Mouse (Mus musculus) adipocyte (in vitro differentiated cells): ENCODE measurements around the gene Dcun1d3.

Experiments
- DNase-seq: peaks from one replicate; pipeline ENCODE4 v3.0.0-alpha.2; 2016; ENCODE audit warnings: low spot score

Dcun1d3 gene

DNA sequence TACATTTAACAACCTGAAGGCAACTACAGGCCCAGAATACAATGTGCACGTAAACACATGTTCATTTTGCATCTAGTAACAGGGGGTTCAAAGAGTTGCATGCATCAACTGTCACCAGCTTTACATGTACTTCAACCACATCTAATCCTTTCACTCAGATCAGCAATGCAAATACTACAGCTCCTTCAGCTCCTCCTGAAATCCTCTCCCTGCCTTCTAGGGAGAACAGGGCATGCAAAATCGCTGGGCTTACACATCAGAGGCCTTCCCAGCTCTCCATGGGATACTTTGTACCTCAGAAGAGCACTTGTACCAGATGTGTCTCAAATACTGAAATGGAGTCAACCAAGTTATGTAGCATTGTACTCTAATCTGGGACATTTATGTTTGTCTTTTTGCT is 23.0 kb downstream of the Dcun1d3 start:
- no peak for DNase-seq

DNA sequence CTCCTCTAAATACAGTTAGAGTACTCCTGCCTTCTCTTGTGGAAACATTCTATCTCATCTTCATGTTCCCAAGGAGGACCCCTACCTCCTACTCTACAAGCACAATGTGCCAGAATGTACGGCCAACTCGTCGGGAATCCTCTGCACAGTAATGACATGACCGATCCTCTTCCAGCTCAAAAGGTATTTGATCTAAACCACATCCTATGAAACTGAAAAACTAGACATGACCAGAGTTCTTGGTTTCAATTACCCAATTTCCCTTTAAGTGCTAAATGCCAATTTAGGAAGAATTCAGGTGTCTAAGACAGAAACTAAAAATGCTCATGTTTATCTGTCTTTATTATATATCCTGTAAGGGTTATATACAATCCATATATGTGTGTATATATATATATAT is 23.9 kb downstream of the Dcun1d3 start:
- DNase-seq = no peak

GRCm38 (mm10) chr7:119866136-119866535 is 30.0 kb downstream of the Dcun1d3 start:
- DNase-seq = no peak

DNA sequence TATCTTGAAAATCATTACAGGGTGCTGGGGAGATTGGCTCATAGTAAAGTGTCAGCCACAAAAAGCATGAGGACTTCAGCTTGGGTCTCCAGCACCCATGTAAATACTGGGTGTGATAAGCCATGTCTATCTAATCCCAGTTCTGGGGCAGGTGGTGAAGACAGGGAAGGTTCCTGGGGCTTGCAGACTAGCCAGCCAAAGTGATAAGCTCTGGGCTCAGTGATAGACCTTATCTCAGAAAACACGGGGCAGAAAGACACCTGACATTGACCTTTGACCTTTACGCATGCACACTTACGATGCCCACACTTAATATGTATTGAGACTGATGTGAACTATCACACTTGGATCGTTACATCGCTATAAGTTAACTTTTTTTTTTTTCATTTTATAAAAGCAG is 31.6 kb downstream of the Dcun1d3 start:
- no peak for DNase-seq

DNA sequence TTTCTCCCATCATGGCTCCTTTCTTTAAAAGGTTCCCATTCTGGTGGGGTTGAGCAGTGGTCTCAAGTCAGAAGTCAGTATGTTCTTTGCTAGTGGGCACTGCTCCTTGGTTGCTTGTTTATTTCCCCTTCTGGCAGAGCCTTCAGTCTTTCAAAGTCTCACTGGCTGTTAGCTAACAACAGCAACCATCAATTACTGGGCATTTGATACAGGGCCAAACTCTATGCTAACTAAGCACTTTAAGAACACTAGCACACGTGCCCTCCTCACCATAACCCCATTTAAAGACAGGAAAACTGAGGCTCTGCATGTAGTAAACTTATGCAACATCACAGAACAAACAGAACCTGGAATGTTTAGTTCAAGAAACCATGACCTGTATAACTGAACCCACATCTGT is 33.9 kb downstream of the Dcun1d3 start:
- DNase-seq = peak; percentile 30

DNA sequence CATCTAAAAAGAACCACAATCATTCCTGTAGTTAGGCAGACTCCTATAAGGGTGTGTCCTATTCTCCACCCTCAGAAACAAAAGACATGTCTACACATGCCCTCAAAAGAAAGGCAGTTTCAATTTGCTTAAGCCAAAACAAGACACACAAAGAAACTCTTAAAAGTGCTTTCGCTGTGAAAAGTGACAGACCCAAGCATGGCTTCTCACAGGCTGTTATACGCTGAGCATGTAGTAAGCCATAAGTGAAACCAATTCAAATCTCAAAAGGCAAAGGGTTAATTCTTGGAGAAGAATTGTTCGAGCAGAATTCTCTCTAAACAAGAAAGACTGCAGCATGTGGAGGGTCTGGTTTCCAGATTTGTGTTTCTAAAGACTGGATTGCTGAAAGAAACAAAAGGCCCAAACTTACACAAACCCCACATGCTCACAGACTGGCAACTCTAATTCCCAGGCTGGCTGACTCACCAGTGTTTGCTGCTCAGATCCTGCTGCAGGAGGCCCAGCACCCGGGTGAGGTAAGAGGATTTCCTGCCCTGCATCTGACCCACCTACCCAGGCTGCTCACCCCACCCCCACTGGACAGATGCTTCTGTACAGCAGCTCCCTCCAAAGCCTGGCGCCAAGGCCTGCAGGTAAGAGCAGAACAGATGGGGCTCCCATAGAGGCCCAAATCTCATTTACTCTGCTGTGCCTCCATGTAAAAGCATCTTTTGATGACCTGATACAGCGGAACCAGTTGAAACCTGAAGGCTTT is 34.6 kb downstream of the Dcun1d3 start:
- DNase-seq = peak; percentile 66

- DNase-seq = peak; percentile 25
Measured at GRCm38 (mm10) chr7:119860971-119861334, 35.1 kb downstream of the Dcun1d3 start.

- DNase-seq = no peak
Measured at GRCm38 (mm10) chr7:119860554-119860953, 35.5 kb downstream of the Dcun1d3 start.

GRCm38 (mm10) chr7:119860116-119860515 is 36.0 kb downstream of the Dcun1d3 start:
- no peak for DNase-seq

- peak; percentile 22 for DNase-seq
Measured at GRCm38 (mm10) chr7:119859476-119859875, 36.6 kb downstream of the Dcun1d3 start.

- DNase-seq = peak; percentile 28
Measured at GRCm38 (mm10) chr7:119855031-119855430, 41.1 kb downstream of the Dcun1d3 start.

GRCm38 (mm10) chr7:119854362-119854761 is 41.7 kb downstream of the Dcun1d3 start:
- no peak for DNase-seq

DNA sequence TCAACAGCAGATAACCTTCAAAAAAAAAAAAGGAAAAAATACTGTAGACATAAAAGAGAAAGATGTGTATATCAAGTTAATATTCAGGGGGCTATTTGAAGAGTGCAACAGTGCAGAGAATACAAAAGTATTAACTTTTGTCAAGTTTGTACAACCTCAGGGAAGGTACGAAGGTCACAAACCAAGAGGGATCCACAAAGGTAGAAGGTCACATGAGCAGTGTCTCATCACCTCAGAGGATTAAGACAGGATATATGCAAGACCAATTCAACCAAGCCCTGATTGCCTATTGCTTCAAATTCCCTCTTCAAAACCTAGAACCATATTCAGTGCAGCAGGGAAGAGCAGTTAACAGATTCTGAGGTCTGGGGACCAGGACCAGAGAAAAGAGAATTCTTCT is 42.9 kb downstream of the Dcun1d3 start:
- DNase-seq = no peak

DNA sequence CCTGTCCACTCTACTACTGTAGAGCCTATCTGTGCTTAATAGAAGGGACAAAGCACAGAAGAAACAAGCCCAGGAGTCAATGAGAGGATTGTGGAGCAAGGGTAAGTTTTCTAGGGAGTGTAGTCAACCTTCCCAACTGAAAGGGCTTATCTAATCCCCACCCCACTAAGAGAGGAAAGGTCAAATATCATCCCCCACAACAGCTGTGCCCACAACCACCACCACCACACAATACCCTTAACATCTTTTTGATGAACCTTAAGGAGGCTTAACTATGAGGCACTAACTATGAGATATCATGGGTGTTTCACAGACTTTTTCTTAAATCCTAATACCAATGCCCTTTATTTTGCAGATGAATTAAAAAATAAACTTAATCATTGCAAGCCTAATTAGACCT is 43.6 kb downstream of the Dcun1d3 start:
- DNase-seq = no peak

DNA sequence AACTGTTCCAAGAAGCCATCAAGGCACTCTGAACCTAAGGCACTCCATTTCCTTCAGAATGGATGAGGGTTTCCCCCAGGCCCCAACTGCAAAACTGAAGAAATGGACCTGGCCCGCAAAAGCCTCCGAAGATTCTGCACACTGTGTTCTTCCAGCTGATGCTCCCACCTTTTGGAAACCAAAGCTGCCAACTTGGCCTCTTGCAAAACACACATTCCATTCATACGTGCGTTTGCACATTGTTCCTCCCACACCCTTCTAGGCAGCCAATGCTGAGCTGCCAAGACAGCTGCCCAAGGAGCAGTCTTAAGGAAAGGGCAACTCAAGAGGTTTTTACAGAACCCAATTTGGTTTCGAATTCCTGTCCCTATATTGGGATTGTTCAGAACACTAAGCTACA is 45.4 kb downstream of the Dcun1d3 start:
- DNase-seq = peak; percentile 66

DNA sequence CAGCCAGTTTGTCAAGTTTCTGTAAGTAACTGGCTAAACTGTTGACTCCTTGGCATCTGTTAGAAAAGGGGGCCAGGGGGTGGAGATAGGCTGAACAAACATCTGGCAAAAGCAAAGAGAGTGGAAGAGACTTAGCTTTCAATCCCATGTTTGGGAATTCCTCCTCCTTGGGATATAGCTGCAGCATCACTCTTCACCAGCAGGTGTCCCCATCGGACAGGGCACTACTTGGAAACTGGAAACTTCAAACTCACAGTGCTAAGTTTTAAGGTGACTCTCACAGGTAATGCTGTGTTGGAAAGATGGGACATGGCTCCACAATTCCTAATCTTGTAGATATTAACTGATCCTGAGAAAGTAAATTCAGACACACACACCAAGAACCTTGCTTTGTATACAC is 47.0 kb downstream of the Dcun1d3 start:
- peak; percentile 72 for DNase-seq

GRCm38 (mm10) chr7:119847396-119847795 is 48.7 kb downstream of the Dcun1d3 start:
- peak; percentile 24 for DNase-seq

- DNase-seq = no peak
Measured at GRCm38 (mm10) chr7:119845541-119845940, 50.6 kb downstream of the Dcun1d3 start.

DNA sequence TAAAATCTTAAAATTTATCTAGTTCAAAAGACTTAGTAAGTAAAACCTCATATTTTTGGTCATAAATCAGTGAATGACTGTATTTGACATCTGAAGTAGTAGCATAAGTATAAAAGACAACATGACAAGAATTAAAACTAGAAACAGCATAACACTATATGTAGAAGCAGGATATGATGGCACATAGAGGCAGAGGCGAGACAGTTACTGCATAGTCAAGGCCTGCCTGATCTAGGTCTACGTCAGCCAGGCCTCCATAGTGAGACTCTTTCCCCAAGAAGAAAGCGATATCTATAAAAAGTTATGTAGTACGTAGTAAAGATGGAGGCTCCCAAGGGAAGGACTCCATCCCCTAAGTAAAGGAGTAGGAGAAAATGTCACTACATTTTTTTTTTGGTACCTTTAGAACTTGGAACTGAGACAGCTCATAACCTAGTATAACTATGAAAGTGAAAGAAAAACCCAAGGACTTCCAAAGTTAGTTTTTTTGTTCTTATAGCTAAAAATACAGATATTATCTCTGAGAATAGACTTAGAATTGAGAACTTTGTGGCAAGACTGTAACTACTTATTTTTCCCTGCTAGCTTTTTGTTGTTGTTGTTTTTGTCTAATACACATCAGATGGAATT is 54.2 kb downstream of the Dcun1d3 start:
- no peak for DNase-seq

DNA sequence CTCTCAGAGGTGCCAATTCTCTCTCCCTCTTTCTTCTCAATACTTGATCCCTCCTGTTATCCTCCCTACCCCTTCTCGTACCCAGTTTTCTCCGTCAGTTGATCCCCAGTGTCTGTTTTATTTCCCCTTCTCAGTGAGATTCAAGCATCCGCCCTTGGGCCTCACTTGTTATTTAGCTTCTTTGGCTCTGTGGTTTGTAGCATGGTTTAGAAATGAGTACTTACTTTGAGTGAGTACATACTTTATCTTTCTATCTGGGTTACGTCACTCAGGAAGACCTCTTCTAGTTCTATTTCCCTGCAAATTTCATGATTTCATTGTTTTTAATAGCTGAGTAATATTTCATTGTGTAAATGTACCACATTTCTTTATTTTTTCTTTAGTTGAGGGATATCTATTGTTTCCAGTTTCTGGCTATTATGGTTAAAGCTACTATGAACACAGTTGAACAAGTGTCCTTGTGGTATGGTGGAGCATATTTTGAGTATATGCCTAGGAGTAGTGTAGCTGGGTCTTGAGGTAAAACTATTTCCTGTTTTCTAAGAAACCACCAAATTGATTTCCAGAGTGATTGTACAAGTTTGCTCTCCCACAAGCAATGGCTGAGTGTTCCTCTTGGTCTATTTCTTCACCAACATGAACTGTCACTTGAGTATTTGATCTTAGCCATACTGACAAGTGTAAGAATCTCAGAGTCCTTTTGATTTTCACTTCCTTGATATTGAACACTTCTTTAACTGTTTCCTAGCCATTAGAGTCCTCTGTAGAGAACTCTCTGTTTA is 59.9 kb downstream of the Dcun1d3 start:
- DNase-seq = no peak

- DNase-seq = no peak
Measured at GRCm38 (mm10) chr7:119835371-119835770, 60.7 kb downstream of the Dcun1d3 start.

DNA sequence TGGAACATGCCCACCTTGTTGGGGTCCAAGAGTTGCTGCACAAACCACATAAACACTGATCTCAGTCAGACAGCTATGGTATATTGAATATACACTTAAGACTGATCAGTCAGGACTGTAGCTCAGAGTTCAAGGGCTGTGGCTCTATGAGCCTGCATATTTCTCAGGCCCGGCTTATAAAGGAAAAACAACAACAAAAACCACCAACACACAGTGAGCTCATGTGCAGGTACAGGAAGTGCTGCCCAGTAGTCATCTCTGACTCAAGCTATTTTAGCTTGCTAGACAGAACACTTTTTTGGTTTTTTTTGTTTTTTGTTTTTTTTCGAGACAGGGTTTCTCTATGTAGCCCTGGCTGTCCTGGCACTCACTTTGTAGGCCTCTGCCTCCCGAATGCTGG is 87.4 kb downstream of the Dcun1d3 start:
- no peak for DNase-seq

DNA sequence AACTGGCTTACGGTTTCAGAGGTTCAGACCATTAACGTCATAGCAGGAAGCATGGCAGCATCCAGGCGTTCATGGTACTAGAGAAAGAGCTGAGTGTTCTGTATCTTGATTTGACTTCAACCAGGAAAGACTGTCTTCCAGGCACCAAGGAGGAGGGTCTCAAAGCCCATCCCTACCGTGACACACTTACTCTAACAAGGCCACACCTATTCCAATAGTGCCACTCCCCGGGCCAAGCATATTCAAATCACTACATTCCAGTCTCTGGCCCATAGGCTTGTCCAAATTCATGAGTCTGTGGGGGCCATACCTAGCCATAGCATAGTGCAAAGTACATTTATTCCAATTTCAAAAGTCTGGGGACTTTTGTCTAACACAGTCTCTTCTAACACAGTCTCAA is 88.7 kb downstream of the Dcun1d3 start:
- DNase-seq = no peak
